Comparison of ENCODE assay signal across 8 mouse cellular contexts in genomic region chr19:56396669-56397621, GRCm38 (mm10). TPM values are rescaled to one million over a fixed set of nuclear protein-coding genes. Genes with fewer than 3 reads are reported as not detected.
A peak's percentile ranks its signal among the peaks of the same experiment; 100 is the strongest.
DNase-seq lines count a peak whose midpoint lies in the region; ATAC-seq lines count a peak whose summit lies in the region.

Casp7 (plus strand) TSS chr19:56397129.

- under 1% methylated on average over 75 of the region's 78 CpGs for WGBS in hindbrain, embryonic 11.5 days

- H3K36me3 ChIP-seq in hindbrain, embryonic 11.5 days (ENCODE audit: control insufficient read depth, insufficient read depth, low read length) = no peaks in the 10 kb centered on the region

- H3K9me3 ChIP-seq in hindbrain, embryonic 11.5 days (ENCODE audit: control insufficient read depth, low read length) = no peaks in the 10 kb centered on the region

- peaks cover 13% of the 10 kb centered on the region; the same call in 1 of the 2 replicates for H3K27me3 ChIP-seq in hindbrain, embryonic 11.5 days (ENCODE audit: control insufficient read depth, insufficient read depth, low read length)

- 0 out of 2 replicates have a peak, but pooled peaks cover 11% of the 10 kb centered on the region for H3K4me1 ChIP-seq in brown adipose tissue, adult 24 weeks (ENCODE audit: control insufficient read depth, insufficient read depth, insufficient read length, low read length)
- no peaks in the 10 kb centered on the region; the same call in 1 of the 2 replicates for H3K4me1 ChIP-seq in hindbrain, embryonic 11.5 days (replicated peaks; ENCODE audit: control insufficient read depth, insufficient read depth, low read length)

- peak; percentile 75 for DNase-seq in MN1 (ENCODE audit: low spot score)
- peak; percentile 64 for DNase-seq in forelimb bud, embryonic 11.5 days (ENCODE audit: low read depth, low spot score)
- DNase-seq in hindbrain, embryonic 11.5 days (ENCODE audit: low spot score) = peak; percentile 74
- DNase-seq in left cerebral cortex, postnatal 14 days (ENCODE audit: low spot score in 2 of 2) = peak; percentile 29 to 54
- DNase-seq in right cerebral cortex, postnatal 10 days (ENCODE audit: low spot score in 2 of 2) = peak; percentile 62 to 72
- DNase-seq in urinary bladder, postnatal 36 days (ENCODE audit: low spot score in 2 of 2) = peak; percentile 53 to 66

- peak; percentile 45 for ATAC-seq in hindbrain, embryonic 11.5 days (ENCODE audit: low FRiP score)
- peak; percentile 41 for ATAC-seq in megakaryocyte progenitor cell, adult 5-6 weeks (replicated peaks; ENCODE audit: poor library complexity)

- peak within 1 kb of the TSS; percentile 72 for H3K27ac ChIP-seq in brown adipose tissue, adult 24 weeks (replicated peaks; ENCODE audit: low read depth, low read length)
- peak within 1 kb of the TSS; percentile 39; the same call in 1 of the 2 replicates for H3K27ac ChIP-seq in hindbrain, embryonic 11.5 days (ENCODE audit: low read depth, low read length)

- peak within 1 kb of the TSS; percentile 99 for H3K4me2 ChIP-seq in hindbrain, embryonic 11.5 days (replicated peaks; ENCODE audit: low read depth, low read length)

- intact Hi-C loops in left cerebral cortex, postnatal 14 days (cut with DNase I) = no loop called here

- H3K4me3 ChIP-seq in brown adipose tissue, adult 24 weeks (ENCODE audit: insufficient read depth, low read depth, low read length) = peak within 1 kb of the TSS; percentile 92
- H3K4me3 ChIP-seq in hindbrain, embryonic 11.5 days (ENCODE audit: low read depth, low read length) = peak within 1 kb of the TSS; percentile 58

- H3K9ac ChIP-seq in hindbrain, embryonic 11.5 days (ENCODE audit: low read depth, low read length) = peak within 1 kb of the TSS; percentile 74

RNA-seq across cellular contexts. Expression of gene Casp7, which starts in this region (rescaled TPM):
- 5.4 and 8.2 TPM in 2 replicates for polyA plus RNA-seq in brown adipose tissue, adult 24 weeks (2012; ENCODE audit: insufficient read depth, insufficient read length, missing spikeins)
- 16.5 and 16.6 TPM in 2 replicates for polyA plus RNA-seq in hindbrain, embryonic 11.5 days (2014; fragmentation: Nextera tagmentation; extraction: Ambion mirVana)
- total RNA-seq in left cerebral cortex, postnatal 14 days (2021) = 1 to 10 TPM; 6.6 to 6.8 TPM
- 65.7 and 71.0 TPM in 2 replicates for total RNA-seq in megakaryocyte progenitor cell, adult 5-6 weeks (2015)
- total RNA-seq in megakaryocyte progenitor cell, adult 5-6 weeks (2017) = 48.4 and 53.7 TPM in 2 replicates

Comparison
In these comparisons a context has a peak if more than half of its experiments do, and no peak if none do; other contexts are left out.
1. Peak in every context shown above with its lines: DNase-seq, ATAC-seq, H3K4me3 ChIP-seq and H3K27ac ChIP-seq.
2. RNA of gene Casp7 (total RNA-seq): 48.4 to 71.0 TPM in megakaryocyte progenitor cell, adult 5-6 weeks; 6.6 to 6.8 TPM in left cerebral cortex, postnatal 14 days; every median in the first group is over 4 times any median in the second.